Mouse (Mus musculus): Measurements from ENCODE around the gene Cldn4.

DNA sequence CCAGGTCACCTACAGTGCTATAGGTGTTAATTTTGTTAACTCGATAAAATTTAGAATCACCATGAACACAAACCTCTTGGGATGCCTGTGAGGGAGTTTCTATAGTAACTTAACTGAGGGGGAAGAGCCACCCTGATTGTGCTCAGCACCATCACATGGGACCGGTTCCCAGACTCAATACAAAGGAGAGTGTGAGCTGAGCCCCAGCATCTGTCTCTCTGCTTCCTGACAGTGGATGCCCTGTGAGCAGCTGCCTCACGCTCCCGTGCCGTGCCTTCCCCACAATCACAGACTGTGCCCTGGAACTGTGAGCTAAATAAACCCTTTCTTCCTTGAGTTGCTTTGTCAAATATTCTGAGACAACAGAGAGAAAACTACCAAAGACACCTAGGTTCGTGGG is 23.6 kb downstream of the Cldn4 start:
- no peak for TF ChIP-seq CTCF (IDR thresholded peaks at IDR 0.05; ENCODE audit: low read depth)
- TF ChIP-seq EP300 (IDR thresholded peaks at IDR 0.05; ENCODE audit: low read depth): no peak

Measured in liver, embryonic 14.5 days (tissue).